Mouse (Mus musculus) heart, embryonic 12.5 days (tissue): Measurements from ENCODE around the gene Sall4. TPM values are rescaled to one million over a fixed set of nuclear protein-coding genes. Genes with fewer than 3 reads are reported as not detected.

Experiments used
- ATAC-seq: fragments of 200-750 bp; cut with Nextera tagmentation; 2 replicates; pipeline ENCODE4 v1.8.0; 2017; ENCODE audit warnings: moderate TSS enrichment, moderate library complexity; ENCODE audit not compliant: insufficient number of reproducible peaks, low FRiP score
- H3K27ac ChIP-seq: fragments of 300-500 bp; sonication (generic); 2 replicates; pipeline ENCODE4 v1.5.1; 2016; ENCODE audit warnings: mild to moderate bottlenecking, moderate library complexity; ENCODE audit not compliant: poor library complexity, severe bottlenecking
- H3K27me3 ChIP-seq: fragments of 300-500 bp; sonication (generic); replicated peaks from 2 replicates; pipeline ENCODE4 v1.6.1; 2016; ENCODE audit warnings: mild to moderate bottlenecking, moderate library complexity
- H3K36me3 ChIP-seq: fragments of 300-500 bp; sonication (generic); 2 replicates; pipeline ENCODE4 v1.6.1; 2016; ENCODE audit warnings: mild to moderate bottlenecking, moderate library complexity
- H3K4me1 ChIP-seq: fragments of 300-500 bp; sonication (generic); replicated peaks from 2 replicates; pipeline ENCODE4 v1.6.1; 2016; ENCODE audit warnings: mild to moderate bottlenecking
- H3K4me2 ChIP-seq: fragments of 300-500 bp; sonication (generic); 2 replicates; pipeline ENCODE4 v1.6.1; 2016; ENCODE audit warnings: mild to moderate bottlenecking, moderate library complexity
- H3K4me3 ChIP-seq: fragments of 300-500 bp; sonication (generic); 2 replicates; pipeline ENCODE4 v1.5.1; 2016; ENCODE audit warnings: mild to moderate bottlenecking
- H3K9ac ChIP-seq: fragments of 300-500 bp; sonication (generic); 2 replicates; pipeline ENCODE4 v1.6.1; 2016; ENCODE audit warnings: mild to moderate bottlenecking, moderate library complexity
- H3K9me3 ChIP-seq: fragments of 300-500 bp; sonication (generic); replicated peaks from 2 replicates; pipeline ENCODE4 v1.6.1; 2016; ENCODE audit warnings: mild to moderate bottlenecking, moderate library complexity
- WGBS: fragments of 180-500 bp; shearing (Covaris S2); methylation state at CpG from one replicate; pipeline ENCODE4 v1.1.7; 2016; 5-methylcytosine and 5-hydroxymethylcytosine counted together
- polyA plus RNA-seq: library from polyadenylated mRNA; unstranded; fragments of >200 nt; fragmentation: Nextera tagmentation; extraction: Ambion mirVana; gene quantifications from 2 replicates; pipeline ENCODE4 v1.2.1, GENCODE M21; 2016

Gene Sall4
- 3.9 and 5.4 TPM in 2 replicates for polyA plus RNA-seq

DNA sequence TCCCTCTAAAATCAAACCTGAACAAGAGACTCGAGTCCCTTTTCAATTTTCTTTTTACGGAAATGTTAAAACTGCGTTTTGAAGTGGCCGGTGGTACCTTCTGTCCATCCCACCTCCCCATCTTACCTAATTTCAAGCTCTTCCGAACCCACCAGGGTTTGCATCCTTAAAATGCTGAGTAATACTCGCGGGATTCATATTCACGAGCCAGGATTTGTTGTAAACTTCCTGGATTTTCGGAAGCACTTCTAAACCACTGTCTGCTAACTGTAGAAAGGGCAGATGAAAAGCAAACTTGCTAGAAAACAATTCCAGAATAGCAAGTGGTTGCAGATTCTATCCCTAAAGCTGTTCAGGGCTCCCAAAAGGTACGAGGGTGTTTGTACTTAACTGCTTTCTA lies at the start of gene Sall4:
TSS of gene Sall4 (minus strand) at position 362 of the 400 bp plus-strand sequence.
- H3K9ac ChIP-seq = peak within 1 kb of the TSS; percentile 73
- H3K4me3 ChIP-seq = peak within 1 kb of the TSS; percentile 61
- peak within 1 kb of the TSS; percentile 81 for H3K4me2 ChIP-seq
- H3K4me1 ChIP-seq = peaks cover 3% of the 10 kb centered on the region
- peak within 1 kb of the TSS; percentile 73; the same call in 1 of the 2 replicates for H3K27ac ChIP-seq
- ATAC-seq = no peak
- H3K27me3 ChIP-seq = peaks cover 36% of the 10 kb centered on the region
- 10% methylated on average over 10 of the region's 10 CpGs for WGBS
- H3K9me3 ChIP-seq = no peaks in the 10 kb centered on the region
- no peaks in the 10 kb centered on the region for H3K36me3 ChIP-seq

- Histone ChIP-seq H3K27ac (no peak overlapping the region), H3K9ac (no peak overlapping the region), H3K4me3 (no peak overlapping the region), H3K9me3 (no peaks in the 10 kb centered on the region), H3K36me3 (no peaks in the 10 kb centered on the region), H3K27me3 (peaks cover 12% of the 10 kb centered on the region; the same call in 1 of the 2 replicates), H3K4me1 (peaks cover 4% of the 10 kb centered on the region; the same call in 1 of the 2 replicates), H3K4me2 (no peak overlapping the region)
- no peak for ATAC-seq
- WGBS = 36% methylated on average over 6 of the region's 6 CpGs
Observed at GRCm38 (mm10) chr2:168813243-168813642, 45.5 kb upstream of the Sall4 start.

DNA sequence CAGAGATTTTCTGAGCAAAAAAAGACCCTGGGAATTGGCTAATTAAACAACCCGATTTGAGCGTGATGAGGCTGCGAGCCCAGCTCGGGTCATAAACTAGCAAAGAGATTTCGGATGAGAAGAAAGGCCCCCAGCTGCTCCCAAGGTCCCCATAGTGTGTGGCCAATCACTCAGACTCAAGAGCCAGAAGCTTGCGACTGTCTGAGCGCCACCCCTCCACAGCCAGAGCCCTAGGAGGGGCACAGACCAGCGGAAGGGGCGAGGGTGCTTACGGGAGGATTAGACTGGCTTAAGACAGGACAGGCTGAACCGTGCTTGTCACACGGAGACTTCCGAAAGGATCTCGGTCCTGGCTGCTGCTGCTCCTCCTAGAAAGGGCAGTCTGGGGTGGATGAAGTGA lies 42.2 kb upstream of the Sall4 start:
- peaks cover 18% of the 10 kb centered on the region for H3K27me3 ChIP-seq
- H3K4me1 ChIP-seq = peaks cover 4% of the 10 kb centered on the region; the same call in 1 of the 2 replicates
- WGBS = 21% methylated on average over 14 of the region's 14 CpGs
- no peak overlapping the region for H3K27ac ChIP-seq
- H3K4me2 ChIP-seq = peak overlapping the region; percentile 42
- H3K36me3 ChIP-seq = no peaks in the 10 kb centered on the region
- H3K9ac ChIP-seq = no peak overlapping the region
- H3K9me3 ChIP-seq = no peaks in the 10 kb centered on the region
- 0 out of 2 replicates have a peak overlapping the region, but pooled peaks have one; percentile 0 for H3K4me3 ChIP-seq
- no peak for ATAC-seq

- 58% methylated on average over 4 of the region's 4 CpGs for WGBS
- Histone ChIP-seq H3K4me2 (no peak overlapping the region), H3K9ac (no peak overlapping the region), H3K36me3 (no peaks in the 10 kb centered on the region), H3K4me1 (peaks cover 4% of the 10 kb centered on the region; the same call in 1 of the 2 replicates), H3K4me3 (no peak overlapping the region), H3K27ac (no peak overlapping the region), H3K9me3 (no peaks in the 10 kb centered on the region), H3K27me3 (peaks cover 18% of the 10 kb centered on the region)
- ATAC-seq = no peak
Observed at GRCm38 (mm10) chr2:168807681-168808080, 39.9 kb upstream of the Sall4 start.

DNA sequence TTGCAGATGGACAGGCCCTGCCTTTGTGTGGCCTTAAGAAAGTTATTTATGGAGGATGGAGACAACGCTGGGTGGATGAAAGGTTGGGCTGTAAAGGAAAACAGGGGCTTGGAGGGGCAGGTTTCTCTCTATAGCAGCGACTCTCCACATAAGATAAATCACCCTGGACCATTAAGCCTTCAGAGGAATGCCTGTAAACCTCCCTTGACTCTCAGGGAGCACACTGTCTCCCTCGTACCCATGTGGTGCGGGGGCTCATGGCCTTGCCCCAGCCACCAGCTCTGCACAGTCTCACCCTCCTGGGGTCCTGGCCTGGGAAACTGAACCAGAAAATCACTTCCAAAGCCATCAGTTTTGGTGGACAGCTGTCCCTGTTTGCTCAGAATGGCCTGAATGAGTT lies 36.1 kb upstream of the Sall4 start:
- H3K9me3 ChIP-seq = no peaks in the 10 kb centered on the region
- no peak overlapping the region for H3K27ac ChIP-seq
- WGBS = 69% methylated on average over 4 of the region's 4 CpGs
- H3K36me3 ChIP-seq = no peaks in the 10 kb centered on the region
- no peaks in the 10 kb centered on the region for H3K4me1 ChIP-seq
- H3K27me3 ChIP-seq = peaks cover 7% of the 10 kb centered on the region; the same call in 1 of the 2 replicates
- no peak overlapping the region for H3K4me2 ChIP-seq
- no peak for ATAC-seq
- H3K9ac ChIP-seq = no peak overlapping the region
- H3K4me3 ChIP-seq = no peak overlapping the region

GRCm38 (mm10) chr2:168799326-168799725 lies 31.6 kb upstream of the Sall4 start:
- Histone ChIP-seq H3K4me1 (no peaks in the 10 kb centered on the region), H3K9me3 (no peaks in the 10 kb centered on the region), H3K27me3 (no peaks in the 10 kb centered on the region), H3K27ac (no peak overlapping the region), H3K9ac (no peak overlapping the region), H3K4me3 (no peak overlapping the region), H3K4me2 (no peak overlapping the region), H3K36me3 (no peaks in the 10 kb centered on the region)
- no peak for ATAC-seq
- 68% methylated on average over 12 of the region's 12 CpGs for WGBS

DNA sequence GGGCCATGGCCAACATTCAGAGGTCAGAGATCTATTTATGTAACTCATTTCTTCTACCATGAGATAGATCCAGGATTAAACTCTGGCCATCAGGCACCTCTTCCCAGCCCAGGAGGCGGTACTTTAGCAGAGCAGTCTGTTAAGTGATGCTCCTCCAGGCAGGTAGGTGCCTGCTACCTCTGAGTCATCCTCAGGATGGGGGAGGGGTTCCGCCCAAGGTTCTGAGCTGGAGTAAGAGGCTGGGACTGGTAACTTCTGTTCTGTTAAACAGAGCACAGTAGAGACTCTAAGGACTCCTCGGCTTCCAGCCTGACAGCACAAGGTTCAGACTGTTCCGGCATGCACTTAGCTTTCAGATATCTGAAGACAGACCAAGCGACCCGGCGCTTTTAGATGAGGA lies 31.2 kb upstream of the Sall4 start:
- 66% methylated on average over 7 of the region's 7 CpGs for WGBS
- H3K27me3 ChIP-seq = no peaks in the 10 kb centered on the region
- no peak overlapping the region for H3K4me3 ChIP-seq
- no peak overlapping the region for H3K27ac ChIP-seq
- no peaks in the 10 kb centered on the region for H3K9me3 ChIP-seq
- H3K36me3 ChIP-seq = no peaks in the 10 kb centered on the region
- ATAC-seq = no peak
- H3K9ac ChIP-seq = no peak overlapping the region
- no peaks in the 10 kb centered on the region for H3K4me1 ChIP-seq
- H3K4me2 ChIP-seq = no peak overlapping the region

GRCm38 (mm10) chr2:168791115-168791802 lies 23.5 kb upstream of the Sall4 start:
- Histone ChIP-seq H3K9ac (no peak overlapping the region), H3K4me2 (no peak overlapping the region), H3K27ac (no peak overlapping the region), H3K4me1 (no peaks in the 10 kb centered on the region), H3K4me3 (no peak overlapping the region), H3K9me3 (no peaks in the 10 kb centered on the region), H3K27me3 (no peaks in the 10 kb centered on the region), H3K36me3 (no peaks in the 10 kb centered on the region)
- 64% methylated on average over 4 of the region's 4 CpGs for WGBS
- ATAC-seq = no peak

DNA sequence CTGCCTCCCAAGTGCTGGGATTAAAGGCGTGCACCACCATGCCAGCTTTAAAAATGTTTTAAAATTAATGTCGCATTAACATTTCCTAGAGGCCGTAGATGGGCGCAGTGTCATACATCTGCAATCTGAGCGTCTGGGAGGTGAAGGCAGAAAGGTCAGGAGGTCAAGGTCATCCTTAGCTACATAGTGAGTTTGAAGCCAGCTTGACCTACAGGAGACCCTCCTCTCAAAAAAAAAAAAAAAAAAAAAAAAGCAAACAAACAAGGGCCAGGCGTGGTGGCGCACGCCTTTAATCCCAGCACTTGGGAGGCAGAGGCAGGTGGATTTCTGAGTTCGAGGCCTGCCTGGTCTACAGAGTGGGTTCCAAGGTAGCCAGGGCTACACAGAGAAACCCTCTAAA lies 18.4 kb upstream of the Sall4 start:
- Histone ChIP-seq H3K27ac (no peak overlapping the region), H3K4me3 (no peak overlapping the region), H3K9me3 (no peaks in the 10 kb centered on the region), H3K27me3 (no peaks in the 10 kb centered on the region), H3K9ac (no peak overlapping the region), H3K4me1 (no peaks in the 10 kb centered on the region), H3K36me3 (no peaks in the 10 kb centered on the region), H3K4me2 (no peak overlapping the region)
- no peak for ATAC-seq
- 89% methylated on average over 9 of the region's 9 CpGs for WGBS

- Histone ChIP-seq H3K4me2 (no peak overlapping the region), H3K27ac (no peak overlapping the region), H3K4me1 (peaks cover 9% of the 10 kb centered on the region), H3K9ac (no peak overlapping the region), H3K36me3 (no peaks in the 10 kb centered on the region), H3K4me3 (no peak overlapping the region), H3K27me3 (no peaks in the 10 kb centered on the region), H3K9me3 (no peaks in the 10 kb centered on the region)
- WGBS = 47% methylated on average over 9 of the region's 9 CpGs
- ATAC-seq = no peak
Observed at GRCm38 (mm10) chr2:168780596-168780995, 12.9 kb upstream of the Sall4 start.

DNA sequence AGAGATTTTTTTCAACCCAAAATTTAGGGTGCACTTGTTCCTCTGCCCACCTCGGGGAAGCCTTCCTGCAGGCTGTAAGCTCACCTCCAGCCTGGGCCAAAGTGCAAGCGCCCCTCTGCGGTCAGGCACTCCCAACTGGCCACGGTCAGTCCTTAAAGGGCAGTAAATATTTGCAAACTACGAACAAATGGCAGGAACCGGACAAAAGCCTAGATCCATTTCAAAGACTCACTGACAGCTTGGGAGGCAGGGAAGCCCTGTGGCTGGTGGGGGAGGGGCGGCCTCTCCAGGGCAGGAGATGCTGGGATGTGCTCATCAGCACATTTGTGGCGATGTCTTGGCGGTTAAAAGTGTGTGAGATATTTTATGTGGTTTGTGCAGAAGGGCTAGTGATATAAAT lies 12.3 kb upstream of the Sall4 start:
- 19% methylated on average over 9 of the region's 9 CpGs for WGBS
- Histone ChIP-seq H3K4me2 (no peak overlapping the region), H3K36me3 (no peaks in the 10 kb centered on the region), H3K9me3 (no peaks in the 10 kb centered on the region), H3K27ac (no peak overlapping the region), H3K4me1 (peaks cover 9% of the 10 kb centered on the region), H3K4me3 (no peak overlapping the region), H3K27me3 (no peaks in the 10 kb centered on the region), H3K9ac (no peak overlapping the region)
- no peak for ATAC-seq

- no peak overlapping the region for H3K4me2 ChIP-seq
- no peaks in the 10 kb centered on the region for H3K9me3 ChIP-seq
- H3K27me3 ChIP-seq = no peaks in the 10 kb centered on the region
- H3K27ac ChIP-seq = no peak overlapping the region
- ATAC-seq = no peak
- no peak overlapping the region for H3K4me3 ChIP-seq
- peaks cover 9% of the 10 kb centered on the region for H3K4me1 ChIP-seq
- H3K9ac ChIP-seq = no peak overlapping the region
- no peaks in the 10 kb centered on the region for H3K36me3 ChIP-seq
Observed at GRCm38 (mm10) chr2:168777481-168777880, 9.7 kb upstream of the Sall4 start.
